Mouse (Mus musculus): ENCODE results near the gene Cpne7. TPM values are rescaled to one million over a fixed set of nuclear protein-coding genes. Genes with fewer than 3 reads are reported as not detected.

Gene Cpne7
- polyA plus RNA-seq, 1 experiment from 2014 or later: 1.0 TPM

GRCm38 (mm10) chr8:123145279-123145678 lies 28.1 kb downstream of the Cpne7 start:
- WGBS: 60% methylated on average over 6 of the region's 6 CpGs
- H3K4me2 ChIP-seq: no peak overlapping the region
- no peak overlapping the region for H3K4me3 ChIP-seq (replicated peaks)
- H3K27me3 ChIP-seq: no peaks in the 10 kb centered on the region
- no peaks in the 10 kb centered on the region for H3K9me3 ChIP-seq (replicated peaks)
- no peak overlapping the region for H3K9ac ChIP-seq
- H3K27ac ChIP-seq: no peak overlapping the region
- no peaks in the 10 kb centered on the region for H3K36me3 ChIP-seq
- no peak for ATAC-seq (replicated peaks; ENCODE audit: low FRiP score)
- peaks cover 8% of the 10 kb centered on the region; the same call in 1 of the 2 replicates for H3K4me1 ChIP-seq

- no peak for ATAC-seq (replicated peaks; ENCODE audit: low FRiP score)
- Histone ChIP-seq H3K9me3 (replicated peaks) (no peaks in the 10 kb centered on the region), H3K9ac (no peak overlapping the region), H3K36me3 (no peaks in the 10 kb centered on the region), H3K27ac (peak overlapping the region; percentile 74), H3K4me1 (peaks cover 17% of the 10 kb centered on the region; the same call in 1 of the 2 replicates), H3K4me2 (no peak overlapping the region), H3K4me3 (replicated peaks) (no peak overlapping the region), H3K27me3 (no peaks in the 10 kb centered on the region)
- WGBS: 73% methylated on average over 7 of the region's 7 CpGs
Observed at GRCm38 (mm10) chr8:123146390-123146789, 29.2 kb downstream of the Cpne7 start.

- Histone ChIP-seq H3K4me3 (replicated peaks) (no peak overlapping the region), H3K9me3 (replicated peaks) (no peaks in the 10 kb centered on the region), H3K27ac (peak overlapping the region; percentile 69), H3K4me1 (peaks cover 12% of the 10 kb centered on the region; the same call in 1 of the 2 replicates), H3K27me3 (no peaks in the 10 kb centered on the region), H3K4me2 (no peak overlapping the region), H3K9ac (no peak overlapping the region), H3K36me3 (no peaks in the 10 kb centered on the region)
- ATAC-seq (replicated peaks; ENCODE audit: low FRiP score): no peak; the same call in 1 of the 2 replicates
- WGBS: 33% methylated on average over 9 of the region's 9 CpGs
Observed at GRCm38 (mm10) chr8:123150737-123151171, 33.6 kb downstream of the Cpne7 start.

- no peak overlapping the region for H3K4me2 ChIP-seq
- H3K4me3 ChIP-seq (replicated peaks): no peak overlapping the region
- no peak overlapping the region for H3K27ac ChIP-seq
- H3K9ac ChIP-seq: no peak overlapping the region
- no peaks in the 10 kb centered on the region for H3K27me3 ChIP-seq
- no peak for ATAC-seq (replicated peaks; ENCODE audit: low FRiP score)
- H3K4me1 ChIP-seq: peaks cover 31% of the 10 kb centered on the region
- WGBS: 79% methylated on average over 5 of the region's 5 CpGs
- no peaks in the 10 kb centered on the region for H3K36me3 ChIP-seq
- H3K9me3 ChIP-seq (replicated peaks): no peaks in the 10 kb centered on the region
Observed at GRCm38 (mm10) chr8:123155177-123155576, 38.0 kb downstream of the Cpne7 start.

- no peak for ATAC-seq (replicated peaks; ENCODE audit: low FRiP score)
Observed at GRCm38 (mm10) chr8:123156070-123156773, 39.0 kb downstream of the Cpne7 start.

GRCm38 (mm10) chr8:123157888-123158465 lies 40.8 kb downstream of the Cpne7 start, which contains the start of gene Sult5a1:
Gene Sult5a1 (minus strand): TSS chr8:123158315.
- Histone ChIP-seq H3K4me3 (replicated peaks) (peak within 1 kb of the TSS; percentile 21), H3K36me3 (no peaks in the 10 kb centered on the region), H3K4me2 (peak within 1 kb of the TSS; percentile 45), H3K4me1 (peaks cover 21% of the 10 kb centered on the region), H3K9me3 (replicated peaks) (no peaks in the 10 kb centered on the region), H3K27me3 (no peaks in the 10 kb centered on the region), H3K27ac (no peak within 1 kb of the TSS), H3K9ac (0 out of 2 replicates have a peak within 1 kb of the TSS, but pooled peaks have one; percentile 2)
- 33% methylated on average over 13 of the region's 13 CpGs for WGBS
- 0 out of 2 replicates have a peak, but pooled peaks have one; percentile 49 for ATAC-seq (replicated peaks; ENCODE audit: low FRiP score)

More at GRCm38 (mm10) chr8:123156070-123156773, 39.0 kb downstream of the Cpne7 start:
- Histone ChIP-seq H3K4me2 (no peak overlapping the region), H3K9me3 (replicated peaks) (no peaks in the 10 kb centered on the region), H3K36me3 (no peaks in the 10 kb centered on the region), H3K27me3 (no peaks in the 10 kb centered on the region), H3K4me1 (peaks cover 24% of the 10 kb centered on the region), H3K4me3 (replicated peaks) (no peak overlapping the region), H3K27ac (no peak overlapping the region), H3K9ac (no peak overlapping the region)
- 84% methylated on average over 9 of the region's 9 CpGs for WGBS

- no peak for ATAC-seq (replicated peaks; ENCODE audit: low FRiP score)
- Histone ChIP-seq H3K36me3 (no peaks in the 10 kb centered on the region), H3K27ac (no peak overlapping the region), H3K27me3 (no peaks in the 10 kb centered on the region), H3K4me2 (no peak overlapping the region), H3K4me3 (replicated peaks) (no peak overlapping the region), H3K9ac (no peak overlapping the region), H3K4me1 (peaks cover 16% of the 10 kb centered on the region), H3K9me3 (replicated peaks) (peaks cover 9% of the 10 kb centered on the region; the same call in 1 of the 2 replicates)
- 64% methylated on average over 3 of the region's 3 CpGs for WGBS
Observed at GRCm38 (mm10) chr8:123181391-123181790, 64.2 kb downstream of the Cpne7 start.

Small RNA genes within 50 kb of the gene (microRNA-seq; reads per million reads assigned to microRNA genes)
- gene Mir7079 (0.59 reads per million), gene Mir7080 (not detected)

Other genes starting within 250 kb of the Cpne7 start
- 33.5 and 38.0 TPM in 2 replicates for gene Ankrd11, start 75.1 kb upstream of the Cpne7 start, polyA plus RNA-seq (2015; fragmentation: Nextera tagmentation; extraction: Ambion mirVana)
- gene Spg7, start 54.4 kb upstream of the Cpne7 start, polyA plus RNA-seq (2015; fragmentation: Nextera tagmentation; extraction: Ambion mirVana): 48.9 and 52.5 TPM in 2 replicates
- gene Rpl13, start 15.0 kb upstream of the Cpne7 start, polyA plus RNA-seq (2015; fragmentation: Nextera tagmentation; extraction: Ambion mirVana): 1,386 and 1,404 TPM in 2 replicates
- gene Sult5a1, start 40.9 kb downstream of the Cpne7 start, polyA plus RNA-seq (2015; fragmentation: Nextera tagmentation; extraction: Ambion mirVana): 9.5 and 12.7 TPM in 2 replicates
- gene Dpep1, start 68.9 kb downstream of the Cpne7 start, polyA plus RNA-seq (2015; fragmentation: Nextera tagmentation; extraction: Ambion mirVana): 4.4 and 5.5 TPM in 2 replicates
- 118 and 126 TPM in 2 replicates for gene Chmp1a, start 95.4 kb downstream of the Cpne7 start, polyA plus RNA-seq (2015; fragmentation: Nextera tagmentation; extraction: Ambion mirVana)
- 4.2 and 5.5 TPM in 2 replicates for gene Spata33, start 95.5 kb downstream of the Cpne7 start, polyA plus RNA-seq (2015; fragmentation: Nextera tagmentation; extraction: Ambion mirVana)
- 33.7 and 34.7 TPM in 2 replicates for gene Cdk10, start 107.5 kb downstream of the Cpne7 start, polyA plus RNA-seq (2015; fragmentation: Nextera tagmentation; extraction: Ambion mirVana)
- gene Spata2l, start 118.9 kb downstream of the Cpne7 start, polyA plus RNA-seq (2015; fragmentation: Nextera tagmentation; extraction: Ambion mirVana): 5.3 and 5.7 TPM in 2 replicates
- 21.2 and 22.7 TPM in 2 replicates for gene Zfp276, start 136.8 kb downstream of the Cpne7 start, polyA plus RNA-seq (2015; fragmentation: Nextera tagmentation; extraction: Ambion mirVana)
- 22.2 and 25.0 TPM in 2 replicates for gene Vps9d1, start 137.0 kb downstream of the Cpne7 start, polyA plus RNA-seq (2015; fragmentation: Nextera tagmentation; extraction: Ambion mirVana)
- gene Fanca, start 201.2 kb downstream of the Cpne7 start, polyA plus RNA-seq (2015; fragmentation: Nextera tagmentation; extraction: Ambion mirVana): 38.2 and 45.2 TPM in 2 replicates
- gene Spire2, start 215.3 kb downstream of the Cpne7 start, polyA plus RNA-seq (2015; fragmentation: Nextera tagmentation; extraction: Ambion mirVana): 4.7 and 5.0 TPM in 2 replicates

Data from kidney, embryonic 15.5 days (tissue).